Mouse (Mus musculus) liver, postnatal 0 days (tissue): ENCODE measurements around the gene Memo1. TPM values are rescaled to one million over a fixed set of nuclear protein-coding genes. Genes with fewer than 3 reads are reported as not detected.
"Not testable (repeated sequence)": the region's sequence is repeated elsewhere in the genome, so short reads cannot be mapped to it uniquely, and the experiment has no call there.

Source experiments
- ATAC-seq: fragments of 200-750 bp; cut with Nextera tagmentation; 2 replicates; pipeline ENCODE4 v1.8.0; 2017; ENCODE audit warnings: mild to moderate bottlenecking, moderate library complexity
- DNase-seq: peaks from one replicate; pipeline ENCODE4 v3.0.0-alpha.2; 2016
- H3K27ac ChIP-seq: fragments of 300-500 bp; sonication (generic); 2 replicates; pipeline ENCODE4 v1.5.1; 2014; ENCODE audit warnings: antibody characterized with exemption, moderate library complexity, mild to moderate bottlenecking, low read depth
- H3K27me3 ChIP-seq: fragments of 300-500 bp; sonication (generic); 2 replicates; pipeline ENCODE4 v1.6.1; 2014; ENCODE audit warnings: low read length, control low read depth, mixed read lengths; ENCODE audit not compliant: insufficient read depth
- H3K36me3 ChIP-seq: fragments of 300-500 bp; sonication (generic); replicated peaks from 2 replicates; pipeline ENCODE4 v1.6.1; 2014; ENCODE audit warnings: mild to moderate bottlenecking, control low read depth, low read length, moderate library complexity, mixed read lengths; ENCODE audit not compliant: insufficient read depth
- H3K4me1 ChIP-seq: fragments of 300-500 bp; sonication (generic); 2 replicates; pipeline ENCODE4 v1.6.1; 2014; ENCODE audit warnings: antibody characterized with exemption, mild to moderate bottlenecking, control low read depth; ENCODE audit not compliant: insufficient read depth
- H3K4me2 ChIP-seq: fragments of 300-500 bp; sonication (generic); 2 replicates; pipeline ENCODE4 v1.6.1; 2014; ENCODE audit warnings: low read depth, mild to moderate bottlenecking, low read length, moderate library complexity, mixed read lengths
- H3K4me3 ChIP-seq: fragments of 300-500 bp; sonication (generic); 2 replicates; pipeline ENCODE4 v1.5.1; 2014; ENCODE audit warnings: low read depth, low read length
- H3K9ac ChIP-seq: fragments of 300-500 bp; sonication (generic); replicated peaks from 2 replicates; pipeline ENCODE4 v1.6.1; 2014; ENCODE audit warnings: mild to moderate bottlenecking, moderate library complexity
- H3K9me3 ChIP-seq: fragments of 300-500 bp; sonication (generic); 2 replicates; pipeline ENCODE4 v1.6.1; 2016; ENCODE audit warnings: mild to moderate bottlenecking, control low read depth, low read length, mixed read lengths
- CTCF ChIP-seq: sonication (generic); IDR thresholded peaks from 2 replicates; pipeline ENCODE4 v1.5.1; 2016; ENCODE audit warnings: antibody characterized with exemption, low read depth
- EP300 ChIP-seq: IDR thresholded peaks from 2 replicates; pipeline ENCODE4 v1.6.1; 2016; ENCODE audit warnings: antibody characterized with exemption, low read depth, mild to moderate bottlenecking
- WGBS: fragments of 180-500 bp; shearing (Covaris S2); extraction: QIAGEN DNeasy Blood & Tissue Kit; methylation state at CpG from one replicate; pipeline ENCODE4 v1.1.7; 2014; ENCODE audit not compliant: insufficient replicate concordance; 5-methylcytosine and 5-hydroxymethylcytosine counted together
- polyA plus RNA-seq: library from polyadenylated mRNA; unstranded; fragments of >200 nt; fragmentation: Nextera tagmentation; extraction: Ambion mirVana; gene quantifications from 2 replicates; pipeline ENCODE4 v1.2.1, GENCODE M21; 2015

Memo1 gene
- polyA plus RNA-seq, 1 experiment from 2014 or later: 67.9 TPM

- Histone ChIP-seq H3K4me3 (no peak overlapping the region), H3K4me1 (no peaks in the 10 kb centered on the region), H3K27me3 (no peaks in the 10 kb centered on the region), H3K4me2 (no peak overlapping the region), H3K27ac (no peak overlapping the region), H3K36me3 (peaks cover 6% of the 10 kb centered on the region), H3K9ac (no peak overlapping the region), H3K9me3 (no peaks in the 10 kb centered on the region)
- ATAC-seq (peak; percentile 51), DNase-seq (no peak)
- TF ChIP-seq CTCF (no peak), EP300 (no peak)
- WGBS: 39% methylated on average over 2 of the region's 2 CpGs
Measured at GRCm38 (mm10) chr17:74195943-74196342, 99.4 kb downstream of the Memo1 start.

- Histone ChIP-seq H3K9ac (no peak overlapping the region), H3K36me3 (peaks cover 4% of the 10 kb centered on the region; the same call in 1 of the 2 replicates), H3K4me2 (no peak overlapping the region), H3K27ac (no peak overlapping the region), H3K4me3 (no peak overlapping the region), H3K27me3 (no peaks in the 10 kb centered on the region), H3K9me3 (no peaks in the 10 kb centered on the region), H3K4me1 (no peaks in the 10 kb centered on the region)
- DNase-seq (no peak), ATAC-seq (no peak)
- WGBS: 82% methylated on average over 9 of the region's 9 CpGs
- TF ChIP-seq CTCF (no peak), EP300 (no peak)
Measured at GRCm38 (mm10) chr17:74194755-74195154, 100.6 kb downstream of the Memo1 start.

- TF ChIP-seq EP300 (no peak), CTCF (peak; percentile 37)
- H3K4me1 ChIP-seq: no peaks in the 10 kb centered on the region
- no peaks in the 10 kb centered on the region for H3K9me3 ChIP-seq
- no peak overlapping the region for H3K4me3 ChIP-seq
- H3K9ac ChIP-seq: no peak overlapping the region
- no peak for DNase-seq
- peaks cover 4% of the 10 kb centered on the region; the same call in 1 of the 2 replicates for H3K36me3 ChIP-seq
- ATAC-seq: no peak
- no peak overlapping the region for H3K4me2 ChIP-seq
- H3K27ac ChIP-seq: no peak overlapping the region
- WGBS: 58% methylated on average over 1 of the region's 1 CpGs
- H3K27me3 ChIP-seq: no peaks in the 10 kb centered on the region
Measured at GRCm38 (mm10) chr17:74193463-74193862, 101.9 kb downstream of the Memo1 start.

- H3K9me3 ChIP-seq: no peaks in the 10 kb centered on the region
- H3K4me1 ChIP-seq: no peaks in the 10 kb centered on the region
- 86% methylated on average over 5 of the region's 5 CpGs for WGBS
- ATAC-seq: no peak
- H3K4me3 ChIP-seq: no peak overlapping the region
- H3K36me3 ChIP-seq: no peaks in the 10 kb centered on the region
- no peak overlapping the region for H3K9ac ChIP-seq
- no peak overlapping the region for H3K4me2 ChIP-seq
- no peaks in the 10 kb centered on the region for H3K27me3 ChIP-seq
- DNase-seq: no peak
- no peak overlapping the region for H3K27ac ChIP-seq
- TF ChIP-seq EP300: no peak
Measured at GRCm38 (mm10) chr17:74191446-74191845, 103.9 kb downstream of the Memo1 start.

GRCm38 (mm10) chr17:74186197-74186596 lies 109.1 kb downstream of the Memo1 start:
- H3K36me3 ChIP-seq: no peaks in the 10 kb centered on the region
- no peak for DNase-seq
- ATAC-seq: no peak
- H3K4me3 ChIP-seq: no peak overlapping the region
- no peak overlapping the region for H3K9ac ChIP-seq
- TF ChIP-seq CTCF: no peak
- TF ChIP-seq EP300: no peak
- H3K4me1 ChIP-seq: no peaks in the 10 kb centered on the region
- no peak overlapping the region for H3K4me2 ChIP-seq
- 40% methylated on average over 5 of the region's 5 CpGs for WGBS
- H3K27ac ChIP-seq: no peak overlapping the region
- no peaks in the 10 kb centered on the region for H3K9me3 ChIP-seq
- H3K27me3 ChIP-seq: no peaks in the 10 kb centered on the region

- TF ChIP-seq CTCF (no peak), EP300 (no peak)
Measured at GRCm38 (mm10) chr17:74184739-74185138, 110.6 kb downstream of the Memo1 start.

GRCm38 (mm10) chr17:74180889-74181288 lies 114.4 kb downstream of the Memo1 start:
- Histone ChIP-seq H3K27me3 (no peaks in the 10 kb centered on the region), H3K9me3 (no peaks in the 10 kb centered on the region)
- DNase-seq: no peak

More at GRCm38 (mm10) chr17:74184739-74185138, 110.6 kb downstream of the Memo1 start:
- ATAC-seq (no peak), DNase-seq (no peak)
- Histone ChIP-seq H3K9ac (no peak overlapping the region), H3K9me3 (no peaks in the 10 kb centered on the region), H3K36me3 (no peaks in the 10 kb centered on the region), H3K27me3 (no peaks in the 10 kb centered on the region), H3K4me3 (no peak overlapping the region), H3K4me2 (no peak overlapping the region), H3K4me1 (no peaks in the 10 kb centered on the region), H3K27ac (no peak overlapping the region)
- WGBS: 52% methylated on average over 1 of the region's 1 CpGs

GRCm38 (mm10) chr17:74179640-74180039 lies 115.7 kb downstream of the Memo1 start:
- not testable (repeated sequence) for H3K9me3 ChIP-seq, H3K36me3 ChIP-seq, H3K27me3 ChIP-seq, H3K4me3 ChIP-seq, H3K4me2 ChIP-seq, DNase-seq, H3K27ac ChIP-seq, ATAC-seq, H3K9ac ChIP-seq, H3K4me1 ChIP-seq
- 73% methylated on average over 2 of the region's 2 CpGs for WGBS

More at GRCm38 (mm10) chr17:74180889-74181288, 114.4 kb downstream of the Memo1 start:
- TF ChIP-seq EP300 (no peak), CTCF (no peak)
- H3K27ac ChIP-seq: no peak overlapping the region
- H3K4me3 ChIP-seq: no peak overlapping the region
- H3K36me3 ChIP-seq: no peaks in the 10 kb centered on the region
- H3K4me1 ChIP-seq: no peaks in the 10 kb centered on the region
- H3K9ac ChIP-seq: no peak overlapping the region
- ATAC-seq: no peak
- no peak overlapping the region for H3K4me2 ChIP-seq
